Mouse (Mus musculus): ENCODE measurements around the gene Tmem255b.

The Tmem255b gene

DNA sequence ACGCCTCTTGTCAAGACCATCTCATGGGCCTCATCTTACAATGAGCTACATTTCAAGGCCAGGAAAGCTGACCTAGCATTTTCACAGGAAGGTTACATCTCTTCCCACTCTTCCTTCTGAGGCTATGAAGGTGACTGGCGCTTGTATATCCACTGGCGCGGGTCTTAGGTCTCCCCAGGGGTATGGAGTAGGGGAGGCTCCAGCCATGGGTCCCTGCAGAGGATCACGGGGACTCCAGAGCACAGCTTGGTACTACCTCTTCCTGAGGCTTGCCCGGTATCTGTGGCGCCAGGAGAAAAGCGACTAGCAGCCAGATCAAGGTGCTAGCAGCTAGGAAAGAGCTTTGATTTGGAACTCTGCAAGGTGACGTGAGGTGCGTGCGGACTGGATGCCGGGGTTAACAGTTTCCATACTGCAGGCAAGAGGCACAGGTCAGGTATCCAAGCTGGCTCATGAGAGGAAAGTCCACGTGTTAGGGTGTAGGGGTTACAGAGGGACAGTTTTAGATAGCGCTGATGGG, 56.6 kb downstream of the Tmem255b start:
- DNase-seq (ENCODE audit: low spot score in 2 of 2), result no peak

DNA sequence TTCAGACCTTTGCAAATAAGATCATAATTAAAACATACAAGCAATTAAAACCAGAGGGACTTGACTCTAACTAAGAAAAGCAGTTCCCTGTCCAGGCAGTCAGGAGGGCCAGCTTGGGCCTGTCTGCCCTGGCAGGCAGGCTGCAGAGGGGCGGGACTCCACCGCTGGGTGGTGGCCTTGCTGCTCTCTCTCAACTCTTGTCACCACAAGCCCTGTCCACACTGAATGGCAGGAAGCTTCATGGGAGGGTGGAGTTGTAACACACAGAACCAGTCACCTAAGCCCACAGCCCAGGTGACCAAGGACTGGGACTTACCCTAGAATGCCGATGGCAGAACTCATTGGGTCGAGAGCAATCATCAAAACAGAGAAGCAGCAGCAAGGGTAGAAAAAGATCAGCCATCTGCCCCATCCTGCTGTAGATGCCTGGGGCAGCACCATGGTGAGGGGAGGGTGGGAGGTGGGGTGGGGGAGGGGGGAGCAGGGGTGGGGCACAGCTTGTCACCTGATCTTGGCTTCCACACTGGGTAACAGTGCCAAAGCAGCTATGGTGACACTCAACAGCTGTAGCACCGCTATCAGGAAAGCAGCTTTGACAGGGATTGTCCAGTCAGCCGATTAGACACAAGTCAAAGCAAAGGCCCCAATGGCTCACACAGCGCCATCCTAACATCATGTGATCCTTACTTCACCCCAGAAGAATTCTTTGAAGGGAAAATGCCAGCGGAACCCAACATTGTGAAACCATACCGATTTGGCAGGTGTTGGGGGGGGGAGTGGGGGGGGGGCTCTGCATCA, 57.4 kb downstream of the Tmem255b start:
- DNase-seq (ENCODE audit: low spot score in 2 of 2), result peak in 1 of 2 experiments; percentile 6

DNA sequence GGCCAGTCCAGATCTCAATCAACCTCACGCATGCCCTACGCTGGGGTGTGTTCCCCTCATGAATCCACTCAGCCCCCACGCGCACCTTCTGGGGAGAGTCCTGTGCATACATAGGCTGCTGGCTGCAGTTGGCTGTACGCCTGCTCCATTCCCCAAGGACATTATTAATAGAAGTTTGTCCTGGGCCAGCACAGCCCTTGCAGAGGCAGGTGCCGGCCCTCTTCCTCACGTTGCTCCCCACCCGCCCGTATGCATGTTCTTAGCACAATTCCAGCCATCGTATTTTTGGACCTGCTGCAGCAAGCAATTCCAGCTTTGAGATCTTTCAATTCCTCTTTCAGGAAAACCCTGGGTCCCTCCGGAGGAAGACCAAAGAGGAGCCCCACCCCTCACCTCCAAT, 58.0 kb downstream of the Tmem255b start:
- DNase-seq (ENCODE audit: low spot score in 2 of 2), result no peak

DNA sequence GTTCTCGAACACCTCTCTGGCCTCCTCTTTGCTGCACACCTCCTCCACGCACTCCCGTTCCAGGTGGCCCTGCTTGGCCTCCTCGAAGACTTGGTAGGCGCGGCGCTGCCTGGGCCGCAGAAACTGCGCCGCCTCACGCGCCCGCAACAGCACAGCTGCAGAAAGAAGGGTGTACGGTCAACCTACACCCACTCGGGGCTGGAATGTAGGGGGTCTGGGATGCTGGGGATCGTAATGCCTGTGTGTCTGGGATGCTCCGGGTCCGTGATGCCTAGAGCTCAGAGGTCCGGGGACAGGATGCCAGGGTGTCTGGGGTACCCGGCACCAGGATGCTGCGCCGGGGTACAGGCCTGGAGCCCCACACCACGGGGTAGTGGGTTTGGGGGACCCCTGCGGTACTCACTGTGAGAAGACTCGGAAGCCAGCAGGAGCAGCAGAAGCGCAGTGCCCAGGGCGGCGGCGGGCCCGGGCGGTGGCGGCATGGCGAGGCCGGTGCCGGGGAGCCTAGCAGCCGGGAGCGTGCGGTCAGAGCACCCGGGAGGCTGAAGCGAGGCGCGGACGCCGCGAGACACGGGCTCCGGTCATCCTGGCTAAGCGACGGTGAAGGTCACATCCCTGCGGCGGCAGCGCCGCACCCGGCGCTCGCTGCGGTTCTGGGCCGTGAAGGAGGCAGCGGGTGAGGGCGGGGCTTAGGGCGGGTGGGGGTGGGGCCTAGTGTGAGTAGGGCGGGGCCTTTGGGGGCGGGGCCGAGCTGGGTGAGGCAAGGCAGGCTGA, 59.1 kb downstream of the Tmem255b start, which contains the start of gene Gas6:
Gene Gas6 (minus strand): TSS at position 633 of the 774 bp plus-strand sequence.
- DNase-seq (ENCODE audit: low spot score in 2 of 2), result peak; percentile 14

DNA sequence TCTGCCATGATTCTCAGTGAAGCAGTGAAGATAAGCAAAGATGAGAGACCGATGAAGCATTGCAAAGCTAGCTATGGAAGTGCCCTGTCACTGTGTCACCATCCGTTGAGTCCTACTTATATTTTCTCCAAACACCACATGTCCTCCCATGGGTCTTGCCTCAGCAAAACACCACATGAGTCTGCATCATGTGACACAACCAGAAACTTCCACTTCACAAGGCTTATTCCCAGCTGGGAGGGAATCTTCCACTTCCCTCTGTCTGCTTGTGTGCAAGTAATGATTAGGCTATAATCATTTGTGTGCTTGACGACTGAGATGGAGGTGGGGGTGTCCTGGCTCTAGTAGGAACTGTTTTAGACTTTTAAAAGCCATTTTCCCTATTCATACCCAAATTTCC, 66.2 kb downstream of the Tmem255b start:
- DNase-seq (ENCODE audit: low spot score in 2 of 2), result no peak

DNA sequence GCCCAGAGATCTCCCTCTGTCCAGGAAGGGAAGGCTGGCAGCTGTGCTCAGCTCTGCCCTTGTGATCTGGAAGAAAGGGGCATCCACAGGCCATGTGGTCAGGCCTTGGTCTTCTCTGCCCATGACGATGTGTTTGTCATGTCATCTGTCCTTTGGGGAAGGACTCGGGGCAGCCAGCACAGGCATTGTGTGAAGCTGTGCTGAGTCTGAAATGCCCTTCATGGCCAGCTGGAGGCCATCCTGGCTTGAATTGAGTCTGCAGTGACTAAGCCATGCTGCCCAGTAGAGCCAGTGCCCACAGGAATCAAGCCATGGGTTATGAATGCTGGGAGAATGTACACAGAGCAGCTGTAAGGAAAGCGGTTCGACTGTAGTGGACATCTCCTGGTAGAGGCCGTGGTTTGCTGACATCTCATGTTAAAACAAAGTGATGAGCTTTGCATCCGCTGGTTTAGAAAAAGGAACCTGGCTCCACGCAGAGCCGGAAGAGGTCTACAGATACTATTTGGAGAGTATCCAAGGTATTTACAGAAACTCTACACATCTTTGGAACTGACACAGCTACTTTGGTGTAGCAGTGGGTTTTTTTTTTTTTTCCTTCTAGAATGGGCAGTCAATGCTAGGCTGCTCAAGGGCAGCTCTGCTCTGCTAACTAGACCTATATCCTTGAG, 69.1 kb downstream of the Tmem255b start:
- DNase-seq (ENCODE audit: low spot score in 2 of 2), result no peak

DNA sequence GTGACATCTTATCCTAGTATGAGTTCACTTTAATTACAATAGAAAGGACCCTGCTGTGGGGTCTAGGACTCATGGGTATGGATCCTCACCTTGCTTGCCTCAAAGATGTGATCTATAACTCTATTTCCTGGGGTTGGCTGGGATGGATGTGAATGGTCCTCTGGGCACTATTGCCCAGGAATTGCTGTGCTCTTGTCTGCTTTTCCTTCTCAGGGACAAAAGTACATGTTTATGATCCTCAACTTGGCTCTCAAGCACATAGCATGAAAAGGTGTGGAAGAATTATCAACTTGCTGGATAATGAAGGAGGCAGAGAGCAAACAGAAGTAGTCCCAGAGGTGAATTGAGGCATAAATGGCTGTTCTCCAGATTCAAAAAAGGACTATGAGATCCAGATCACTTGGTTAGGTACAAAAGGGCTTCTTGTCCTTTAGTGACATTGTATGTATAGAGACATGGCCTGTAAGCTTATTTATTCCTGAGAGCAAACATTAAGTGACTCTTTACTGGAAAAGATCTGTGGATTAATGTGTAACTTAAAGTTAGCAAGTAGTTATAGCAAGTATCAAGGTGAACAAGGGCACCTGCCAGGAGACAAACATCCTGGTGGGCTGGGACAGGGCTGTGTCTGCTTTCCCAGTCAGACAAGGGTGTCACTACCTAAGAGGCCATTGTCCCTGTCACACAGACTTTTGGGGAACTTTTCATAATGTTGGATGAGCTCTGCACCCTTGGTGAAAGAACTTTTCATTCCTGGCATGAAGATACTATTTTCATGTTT, 70.1 kb downstream of the Tmem255b start:
- DNase-seq (ENCODE audit: low spot score in 2 of 2), result no peak

DNA sequence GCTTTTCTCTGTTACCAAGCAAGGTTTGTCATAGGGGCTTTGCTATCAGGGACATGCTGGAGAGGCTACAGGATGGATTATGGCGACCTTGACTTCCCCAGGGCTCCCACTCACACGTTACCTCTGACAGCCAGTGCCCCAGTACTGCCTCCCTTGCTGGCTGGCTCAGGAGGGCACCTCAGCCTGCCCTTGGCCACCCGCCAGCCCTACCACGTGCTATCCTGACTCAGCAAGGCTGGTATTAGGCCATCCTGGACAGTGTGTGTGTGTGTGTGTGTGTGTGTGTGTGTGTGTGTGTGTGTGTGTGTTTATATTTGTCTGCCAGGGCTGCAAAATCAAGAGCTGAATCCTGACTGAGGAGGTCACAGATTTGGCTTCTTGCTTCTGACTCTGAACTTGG, 71.9 kb downstream of the Tmem255b start:
- DNase-seq (ENCODE audit: low spot score in 2 of 2), result no peak

DNA sequence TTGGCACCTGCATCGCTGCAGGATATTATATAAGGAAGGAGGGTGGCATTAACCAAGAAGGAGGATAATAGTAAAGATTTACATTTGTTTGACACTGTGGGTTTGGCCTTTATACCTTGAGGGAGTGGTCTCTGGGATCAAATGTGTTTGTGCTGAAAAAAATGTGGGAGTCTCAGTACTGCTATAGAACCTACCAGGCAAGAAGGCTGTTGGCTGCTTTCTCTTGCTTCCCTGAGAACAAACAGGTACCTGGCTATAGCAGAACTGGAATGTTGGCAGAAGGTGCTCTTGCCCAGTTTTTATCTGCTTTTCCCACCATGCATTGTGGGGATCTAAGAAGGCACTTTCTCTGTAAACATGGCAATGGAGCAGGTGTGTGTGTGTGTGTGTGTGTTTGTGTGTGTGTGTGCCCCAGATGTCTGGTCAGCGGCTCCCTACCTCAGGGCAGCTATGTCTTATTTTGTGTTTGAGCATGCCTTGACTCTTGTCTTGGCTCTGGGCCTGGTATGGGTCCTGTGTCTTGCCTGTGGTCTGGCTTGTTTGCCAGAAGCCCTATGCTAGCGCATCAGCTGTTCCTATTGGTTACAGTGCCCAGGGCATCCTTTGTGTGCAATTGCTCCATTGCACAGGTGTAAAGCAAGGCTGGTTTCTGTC, 72.4 kb downstream of the Tmem255b start:
- no peak for DNase-seq (ENCODE audit: low spot score in 2 of 2)

DNA sequence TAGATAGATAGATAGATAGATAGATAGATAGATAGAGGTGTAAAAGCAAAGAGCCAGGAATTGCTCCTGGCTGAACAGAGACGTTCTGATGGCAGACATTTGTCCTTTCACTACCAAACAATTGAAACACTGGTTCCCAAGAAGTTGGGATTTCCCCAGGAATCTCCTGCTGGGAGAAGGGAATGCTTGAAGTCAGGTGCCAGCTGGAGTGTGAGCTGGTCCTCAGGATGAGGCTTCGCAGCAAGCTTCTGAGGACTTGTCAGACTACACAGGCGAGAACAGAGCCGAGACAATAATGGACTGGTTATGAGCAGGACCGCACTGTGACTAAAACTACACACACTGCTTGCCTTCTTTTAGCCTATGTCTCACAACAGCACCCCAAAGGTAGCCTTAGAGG, 77.0 kb downstream of the Tmem255b start:
- DNase-seq (ENCODE audit: low spot score in 2 of 2), result no peak

DNA sequence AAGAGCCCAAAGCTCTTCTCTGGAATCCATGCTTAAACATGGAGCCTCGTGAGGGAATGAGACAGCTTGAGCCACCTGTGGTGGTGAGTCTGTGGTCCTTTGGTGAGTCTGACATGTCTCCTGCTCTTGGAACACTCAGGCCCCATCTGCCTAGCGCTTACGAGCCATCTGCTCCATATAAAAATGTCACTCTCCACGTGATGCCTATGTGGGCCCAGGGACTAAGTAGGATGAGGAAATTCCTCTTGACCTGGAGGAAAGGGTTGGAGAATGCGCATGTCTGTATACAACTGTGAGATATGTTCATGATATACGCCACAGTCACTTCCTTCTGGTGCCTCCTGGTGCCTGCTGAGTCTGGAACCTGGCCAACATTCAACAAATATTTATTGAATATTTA, 77.7 kb downstream of the Tmem255b start:
- DNase-seq (ENCODE audit: low spot score in 2 of 2), result no peak

DNA sequence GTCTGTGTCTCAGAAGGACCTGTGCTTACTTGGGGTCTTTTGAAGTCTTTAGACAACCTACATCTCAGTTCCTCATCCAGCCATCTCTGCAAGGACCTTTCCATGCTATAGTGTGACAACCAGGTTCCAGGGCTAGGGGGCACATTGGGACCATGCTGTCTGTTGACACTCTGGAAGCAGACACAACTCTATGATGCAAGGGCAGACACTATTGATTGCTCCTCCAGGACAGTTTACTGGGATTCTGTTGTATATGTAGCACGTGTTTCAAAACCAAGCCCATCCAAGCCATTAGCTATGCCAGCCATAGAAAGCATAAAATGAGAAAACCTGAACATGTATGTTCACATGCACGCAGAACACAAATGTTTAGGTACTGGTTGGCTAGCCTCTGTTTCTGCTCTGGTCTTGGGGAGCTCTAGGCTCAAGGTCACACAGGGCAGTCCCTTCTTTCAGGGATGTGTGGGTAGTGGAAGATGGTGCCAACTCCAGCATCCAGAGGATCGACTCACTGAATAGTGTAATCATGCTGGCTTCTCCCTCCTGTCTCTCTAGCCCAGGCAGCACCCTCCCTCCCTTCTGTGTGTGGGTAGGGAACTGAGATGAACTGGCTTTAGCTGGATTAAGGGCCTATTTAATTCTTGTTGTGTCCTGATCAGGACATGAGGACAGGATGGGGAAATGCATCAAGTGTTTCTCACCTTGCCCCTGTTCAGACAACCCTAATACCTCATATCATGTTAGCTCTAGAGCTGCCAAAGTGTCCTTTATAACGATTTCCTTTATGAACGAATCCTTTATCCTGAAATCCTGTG, 78.8 kb downstream of the Tmem255b start:
- DNase-seq (ENCODE audit: low spot score in 2 of 2), result no peak

DNA sequence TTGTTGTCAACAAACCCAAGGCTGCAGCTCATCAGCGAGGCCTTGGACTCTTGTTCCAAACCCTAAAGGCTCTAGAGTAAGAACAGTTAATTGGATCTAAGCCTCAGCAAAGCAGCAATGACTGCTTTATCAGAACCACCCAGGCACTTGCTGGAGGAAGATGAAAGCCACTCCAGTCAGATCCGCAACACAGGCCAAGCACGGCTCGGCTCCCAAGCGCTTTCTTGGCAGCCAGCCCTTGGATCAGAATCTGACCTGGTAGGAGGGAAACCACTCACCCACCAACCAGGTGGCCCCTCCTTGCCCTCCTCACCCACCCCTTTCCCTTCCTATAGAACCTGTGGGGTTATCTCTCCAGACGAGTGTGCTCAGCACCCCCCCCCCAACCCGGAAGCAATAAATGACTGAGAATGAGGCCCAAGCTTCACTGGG, 81.0 kb downstream of the Tmem255b start:
- no peak for DNase-seq (ENCODE audit: low spot score in 2 of 2)

DNA sequence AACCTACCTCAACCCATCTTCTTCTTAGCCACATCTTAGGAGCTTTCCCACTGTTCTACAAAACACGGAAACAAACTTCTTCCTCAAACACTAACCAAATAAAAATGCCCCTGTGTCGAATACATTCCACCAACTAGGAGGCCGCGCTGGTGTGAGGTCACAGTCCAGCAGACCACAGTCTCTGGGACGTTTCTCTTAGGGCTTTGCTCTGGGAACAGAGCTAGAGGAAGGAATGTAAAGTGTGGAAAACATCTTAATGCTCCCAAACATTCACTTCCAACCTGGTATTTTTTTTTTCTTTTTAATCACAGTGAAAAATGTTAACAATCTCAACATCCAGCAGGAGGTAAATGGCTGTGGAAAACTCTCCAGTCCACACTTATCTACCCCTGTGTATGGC, 81.7 kb downstream of the Tmem255b start:
- DNase-seq (ENCODE audit: low spot score in 2 of 2), result no peak

DNA sequence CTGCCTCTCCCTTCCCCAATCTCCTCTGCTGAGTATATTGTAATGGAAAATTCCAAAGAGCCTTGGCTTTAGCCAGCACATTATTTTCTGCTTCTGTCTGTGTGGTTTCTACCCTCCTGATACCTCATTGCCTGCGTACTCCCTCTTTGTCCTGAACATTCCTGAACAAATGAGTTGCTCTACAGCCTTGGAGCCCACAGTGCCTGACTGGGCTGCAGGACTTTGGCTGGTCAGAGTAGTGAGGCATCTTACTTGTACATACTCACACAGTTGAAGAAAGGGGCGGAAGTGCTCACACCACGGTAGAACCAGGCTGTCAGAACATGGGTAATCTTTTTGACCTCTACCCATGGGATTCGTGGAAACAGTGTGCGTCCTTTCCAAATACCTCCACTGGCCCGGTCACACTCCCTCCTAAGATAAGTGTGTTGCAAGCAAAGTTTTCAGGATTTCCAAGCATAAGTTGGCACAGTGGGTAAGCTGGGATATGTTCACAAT, 82.3 kb downstream of the Tmem255b start:
- no peak for DNase-seq (ENCODE audit: low spot score in 2 of 2)
